Mouse (Mus musculus): ENCODE measurements around the gene Sorl1.

DNA sequence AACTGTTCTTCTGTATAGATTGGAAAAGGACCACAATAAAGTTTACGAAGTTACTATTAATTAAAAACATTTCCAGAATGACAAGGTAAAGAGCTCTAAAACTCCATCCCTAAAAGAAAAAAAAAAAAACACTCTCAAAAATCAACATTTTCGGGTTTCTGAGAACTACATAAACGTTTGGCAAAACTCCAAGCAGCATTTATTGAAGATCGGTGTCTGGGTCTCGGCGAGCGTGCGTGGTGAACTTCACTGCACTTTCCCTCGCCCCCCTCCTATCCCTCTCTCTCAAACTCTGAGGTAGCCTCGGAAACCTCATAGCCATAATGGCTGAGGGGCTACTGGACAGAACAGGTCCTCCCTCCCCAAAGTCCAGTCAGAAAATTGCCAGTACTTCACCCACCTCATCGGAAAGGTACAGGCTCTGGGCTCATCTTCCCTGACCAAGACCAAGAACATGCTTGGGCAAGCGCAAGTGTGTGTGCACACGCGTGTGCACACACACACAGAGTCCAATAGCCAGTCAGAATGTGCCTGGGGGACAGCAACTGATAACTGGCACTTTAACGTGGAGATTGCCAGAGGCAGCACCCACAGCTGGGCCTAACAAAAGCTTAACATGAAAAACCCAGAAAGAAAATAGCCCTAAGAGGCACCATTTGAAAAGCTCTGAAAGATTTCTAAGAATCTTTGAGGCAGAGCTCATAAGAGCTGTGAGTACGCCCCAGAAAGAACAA, 46.8 kb downstream of the Sorl1 start:
- TF ChIP-seq POLR2A (IDR thresholded peaks at IDR 0.05; ENCODE audit: extremely low read depth, insufficient read depth, low read length) (no peak), CTCF (IDR thresholded peaks at IDR 0.05; ENCODE audit: extremely low read depth, insufficient read depth, low read length) (no peak)
